Mouse (Mus musculus) brown adipose tissue, adult 24 weeks (tissue): ENCODE results near the gene Asic4. TPM values are rescaled to one million over a fixed set of nuclear protein-coding genes. Genes with fewer than 3 reads are reported as not detected.

Source experiments
- H3K27ac ChIP-seq: fragments of 200-500 bp; replicated peaks from 2 replicates; pipeline ENCODE4 v1.5.1; 2012; ENCODE audit warnings: low read depth, mild to moderate bottlenecking, low read length
- H3K4me1 ChIP-seq: fragments of 200-500 bp; 2 replicates; pipeline ENCODE4 v1.6.1; 2012; ENCODE audit warnings: low read length, mixed read lengths; ENCODE audit not compliant: control insufficient read depth, insufficient read depth, insufficient read length
- H3K4me3 ChIP-seq: fragments of 200-500 bp; 2 replicates; pipeline ENCODE4 v1.5.1; 2012; ENCODE audit warnings: low read depth, mild to moderate bottlenecking, low read length, moderate library complexity; ENCODE audit not compliant: insufficient read depth
- polyA plus RNA-seq: library from polyadenylated mRNA; stranded (reverse); fragments of >200 nt; gene quantifications from 2 replicates; pipeline ENCODE4 v1.2.4, GENCODE M21; 2012; ENCODE audit not compliant: missing spikeins, insufficient read depth, insufficient read length

Asic4 gene
- polyA plus RNA-seq, 1 experiment = not detected

DNA sequence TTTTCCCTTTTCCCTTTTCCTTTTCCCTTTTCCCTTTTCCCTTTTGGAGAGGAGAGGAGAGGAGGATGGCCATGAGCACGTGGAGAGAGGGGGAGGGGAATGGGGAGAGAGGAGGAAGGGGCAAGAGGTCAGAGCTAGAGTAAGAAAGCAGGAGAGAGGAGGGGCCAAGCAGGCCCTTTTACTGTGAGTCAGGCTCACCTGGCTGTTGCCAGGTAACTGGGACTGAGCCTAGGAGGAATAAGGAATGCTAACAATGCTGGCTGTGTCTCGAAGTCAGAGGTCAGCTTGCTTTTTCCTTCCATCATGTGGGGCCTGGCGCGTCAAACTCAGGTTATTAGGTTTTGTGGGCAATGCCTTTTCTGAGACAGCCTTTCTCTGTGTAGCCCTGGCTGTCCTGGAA lies 67.7 kb downstream of the Asic4 start:
- Histone ChIP-seq H3K4me1 (no peaks in the 10 kb centered on the region), H3K4me3 (no peak overlapping the region), H3K27ac (no peak overlapping the region)

DNA sequence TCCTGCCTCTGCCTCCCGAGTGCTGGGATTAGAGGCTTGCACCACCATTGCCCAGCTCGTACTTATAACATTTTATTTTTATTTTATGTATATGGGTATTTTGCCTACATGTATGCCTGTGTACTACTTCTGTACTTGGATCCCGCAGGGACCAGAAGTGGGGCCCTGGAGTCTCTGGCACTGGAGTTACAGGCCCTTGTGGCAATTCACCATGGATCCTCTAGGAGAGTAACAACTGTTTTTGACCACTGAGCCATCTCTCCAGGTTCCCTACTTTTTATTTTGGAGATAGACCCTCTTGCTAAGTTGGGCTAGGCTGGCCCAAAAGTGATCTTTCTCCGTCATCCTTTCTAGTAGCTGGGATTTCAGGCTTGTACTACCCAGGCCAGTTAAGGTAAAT lies 68.2 kb downstream of the Asic4 start:
- Histone ChIP-seq H3K4me3 (no peak overlapping the region), H3K27ac (no peak overlapping the region), H3K4me1 (no peaks in the 10 kb centered on the region)

DNA sequence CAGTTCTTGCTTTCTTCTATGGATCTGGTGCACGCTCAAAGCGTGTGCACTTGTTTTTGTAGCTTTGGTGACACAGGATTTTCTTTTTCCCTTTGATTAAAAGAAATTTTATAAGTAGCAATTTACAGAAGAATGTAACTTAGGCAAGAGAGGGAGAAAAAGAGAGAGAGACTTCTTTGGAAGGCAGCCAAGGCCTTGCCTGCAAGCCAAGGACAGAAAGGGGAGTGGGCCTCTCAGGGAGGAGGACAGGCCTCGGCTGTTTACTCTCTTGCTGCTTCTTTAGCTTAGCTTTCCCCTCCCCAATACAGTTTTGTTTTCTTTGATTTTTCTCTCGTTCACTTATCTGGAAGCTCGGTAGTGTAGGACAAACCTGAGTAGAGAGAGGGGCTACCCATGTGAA lies 69.3 kb downstream of the Asic4 start:
- H3K4me3 ChIP-seq = no peak overlapping the region
- H3K4me1 ChIP-seq = no peaks in the 10 kb centered on the region
- no peak overlapping the region for H3K27ac ChIP-seq

DNA sequence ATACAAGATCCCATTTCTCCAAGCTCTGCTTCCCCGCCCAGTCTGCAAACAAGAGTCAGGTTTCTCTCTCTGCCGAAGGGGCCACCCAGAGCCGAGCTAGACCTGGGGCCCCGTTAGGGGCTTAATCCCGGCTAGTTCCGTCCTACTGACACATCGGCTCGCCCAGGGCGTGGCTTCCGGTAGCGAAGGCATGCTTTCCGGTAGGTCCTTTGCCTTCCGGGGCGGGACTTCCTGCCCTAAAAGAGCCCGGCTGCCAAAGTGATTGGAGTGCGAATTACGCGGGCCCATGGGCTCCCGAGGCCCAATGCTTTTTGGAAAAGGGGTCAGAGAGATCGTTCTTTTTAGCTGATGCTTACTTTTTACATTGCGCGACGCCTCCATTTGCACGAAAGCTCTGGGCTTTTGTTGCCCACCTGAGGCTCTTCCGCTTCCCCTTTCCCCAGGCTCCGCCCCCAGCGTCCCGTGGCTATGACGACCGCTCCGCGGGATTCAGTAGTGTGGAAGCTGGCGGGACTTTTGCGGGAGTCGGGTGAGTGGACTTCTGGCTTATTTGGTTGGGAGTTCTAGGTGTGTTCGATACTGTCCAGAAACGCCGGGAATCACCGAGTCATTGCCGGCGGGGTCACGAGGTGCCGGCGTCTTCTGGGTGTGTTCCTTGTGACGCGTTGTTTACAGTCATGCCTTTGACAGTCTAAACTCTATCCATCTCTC lies 71.2 kb downstream of the Asic4 start, which contains the start of gene Stk11ip:
Gene Stk11ip, plus strand, starts transcription at position 209 of the 711 bp plus-strand sequence.
- Histone ChIP-seq H3K27ac (peak within 1 kb of the TSS; percentile 87), H3K4me3 (peak within 1 kb of the TSS; percentile 85), H3K4me1 (no peaks in the 10 kb centered on the region)

Other genes with a start within 250 kb of the Asic4 start
- 5.3 and 6.3 TPM in 2 replicates for gene Glb1l, start 239.6 kb upstream of the Asic4 start, polyA plus RNA-seq
- 44.0 and 60.2 TPM in 2 replicates for gene Stk16, start 239.6 kb upstream of the Asic4 start, polyA plus RNA-seq
- gene Tuba4a, start 230.6 kb upstream of the Asic4 start, polyA plus RNA-seq = 78.7 and 108 TPM in 2 replicates
- gene A630095N17Rik, start 218.3 kb upstream of the Asic4 start, polyA plus RNA-seq = not detected in 2 replicates
- 39.6 and 65.4 TPM in 2 replicates for gene Dnajb2, start 214.0 kb upstream of the Asic4 start, polyA plus RNA-seq
- not detected in 2 replicates for gene Ptprn, start 185.9 kb upstream of the Asic4 start, polyA plus RNA-seq
- gene Resp18, start 172.0 kb upstream of the Asic4 start, polyA plus RNA-seq = not detected in 2 replicates
- 72.6 and 86.4 TPM in 2 replicates for gene Dnpep, start 132.4 kb upstream of the Asic4 start, polyA plus RNA-seq
- gene Des, start 90.1 kb upstream of the Asic4 start, polyA plus RNA-seq = 68.8 and 75.5 TPM in 2 replicates
- 5.7 and 11.3 TPM in 2 replicates for gene Speg, start 75.1 kb upstream of the Asic4 start, polyA plus RNA-seq
- 31.6 and 47.1 TPM in 2 replicates for gene Gmppa, start 14.5 kb upstream of the Asic4 start, polyA plus RNA-seq
- gene Chpf, start 28.9 kb downstream of the Asic4 start, polyA plus RNA-seq = 3.5 and 5.8 TPM in 2 replicates
- not detected in 2 replicates for gene Tmem198, start 29.1 kb downstream of the Asic4 start, polyA plus RNA-seq
- 0.87 and 4.5 TPM in 2 replicates for gene Obsl1, start 56.0 kb downstream of the Asic4 start, polyA plus RNA-seq
- gene Inha, start 56.6 kb downstream of the Asic4 start, polyA plus RNA-seq = not detected in 2 replicates
- gene Stk11ip, start 71.1 kb downstream of the Asic4 start, polyA plus RNA-seq = 3.7 and 5.2 TPM in 2 replicates
- 2.3 and 3.3 TPM in 2 replicates for gene Slc4a3, start 95.8 kb downstream of the Asic4 start, polyA plus RNA-seq